Mouse (Mus musculus) hindbrain, embryonic 16.5 days (tissue): ENCODE results near the gene Pdzd2. TPM values are rescaled to one million over a fixed set of nuclear protein-coding genes. Genes with fewer than 3 reads are reported as not detected.

Experiments used
- ATAC-seq: fragments of 200-750 bp; cut with Nextera tagmentation; 2 replicates; pipeline ENCODE4 v1.8.0; 2017; ENCODE audit warnings: moderate TSS enrichment, moderate library complexity
- H3K27ac ChIP-seq: fragments of 300-500 bp; sonication (generic); 2 replicates; pipeline ENCODE4 v1.5.1; 2014; ENCODE audit warnings: low read depth, mild to moderate bottlenecking, control low read depth, low read length, moderate library complexity
- H3K27me3 ChIP-seq: fragments of 300-500 bp; sonication (generic); replicated peaks from 2 replicates; pipeline ENCODE4 v1.6.1; 2014; ENCODE audit warnings: low read length; ENCODE audit not compliant: control insufficient read depth, insufficient read depth
- H3K36me3 ChIP-seq: fragments of 300-500 bp; sonication (generic); 2 replicates; pipeline ENCODE4 v1.6.1; 2014; ENCODE audit warnings: mild to moderate bottlenecking, low read length, moderate library complexity, mixed read lengths; ENCODE audit not compliant: control insufficient read depth, insufficient read depth
- H3K4me1 ChIP-seq: fragments of 300-500 bp; sonication (generic); 2 replicates; pipeline ENCODE4 v1.6.1; 2014; ENCODE audit warnings: low read depth, low read length; ENCODE audit not compliant: control insufficient read depth, insufficient read depth
- H3K4me2 ChIP-seq: fragments of 300-500 bp; sonication (generic); 2 replicates; pipeline ENCODE4 v1.6.1; 2014; ENCODE audit warnings: mild to moderate bottlenecking, low read length, control low read depth, moderate library complexity
- H3K4me3 ChIP-seq: fragments of 300-500 bp; sonication (generic); 2 replicates; pipeline ENCODE4 v1.5.1; 2014; ENCODE audit warnings: mild to moderate bottlenecking, low read length, control low read depth, moderate library complexity
- H3K9ac ChIP-seq: fragments of 300-500 bp; sonication (generic); 2 replicates; pipeline ENCODE4 v1.6.1; 2014; ENCODE audit warnings: low read depth, mild to moderate bottlenecking, control low read depth, low read length, moderate library complexity
- H3K9me3 ChIP-seq: fragments of 300-500 bp; sonication (generic); 2 replicates; pipeline ENCODE4 v1.6.1; 2014; ENCODE audit warnings: mild to moderate bottlenecking, low read length, moderate library complexity; ENCODE audit not compliant: control insufficient read depth
- WGBS: fragments of 180-500 bp; shearing (Covaris S2); extraction: QIAGEN DNeasy Blood & Tissue Kit; methylation state at CpG from one replicate; pipeline ENCODE4 v1.1.7; 2014; 5-methylcytosine and 5-hydroxymethylcytosine counted together
- polyA plus RNA-seq: library from polyadenylated mRNA; unstranded; fragments of >200 nt; fragmentation: Nextera tagmentation; extraction: Ambion mirVana; gene quantifications from 2 replicates; pipeline ENCODE4 v1.2.1, GENCODE M21; 2015

Gene Pdzd2
- polyA plus RNA-seq, 1 experiment from 2014 or later: 19.5 TPM

- no peaks in the 10 kb centered on the region; the same call in 1 of the 2 replicates for H3K4me1 ChIP-seq
- H3K9me3 ChIP-seq: no peaks in the 10 kb centered on the region
- no peak overlapping the region for H3K4me3 ChIP-seq
- no peaks in the 10 kb centered on the region for H3K27me3 ChIP-seq
- no peaks in the 10 kb centered on the region for H3K36me3 ChIP-seq
- H3K4me2 ChIP-seq: no peak overlapping the region
- WGBS: 84% methylated on average over 7 of the region's 7 CpGs
- no peak for ATAC-seq
- no peak overlapping the region for H3K9ac ChIP-seq
- H3K27ac ChIP-seq: no peak overlapping the region
Observed at GRCm38 (mm10) chr15:12640755-12641154, 99.0 kb downstream of the Pdzd2 start.

GRCm38 (mm10) chr15:12639776-12640175 lies 99.9 kb downstream of the Pdzd2 start:
- H3K27me3 ChIP-seq: no peaks in the 10 kb centered on the region
- no peaks in the 10 kb centered on the region for H3K36me3 ChIP-seq
- H3K9me3 ChIP-seq: no peaks in the 10 kb centered on the region
- ATAC-seq: no peak
- no peak overlapping the region for H3K4me2 ChIP-seq
- H3K27ac ChIP-seq: no peak overlapping the region
- 91% methylated on average over 3 of the region's 3 CpGs for WGBS
- no peak overlapping the region for H3K9ac ChIP-seq
- no peak overlapping the region for H3K4me3 ChIP-seq
- no peaks in the 10 kb centered on the region; the same call in 1 of the 2 replicates for H3K4me1 ChIP-seq

GRCm38 (mm10) chr15:12639181-12639580 lies 100.5 kb downstream of the Pdzd2 start:
- no peaks in the 10 kb centered on the region for H3K9me3 ChIP-seq
- H3K27me3 ChIP-seq: no peaks in the 10 kb centered on the region
- H3K27ac ChIP-seq: no peak overlapping the region
- H3K4me3 ChIP-seq: no peak overlapping the region
- no peak overlapping the region for H3K4me2 ChIP-seq
- H3K9ac ChIP-seq: no peak overlapping the region
- no peak for ATAC-seq
- H3K36me3 ChIP-seq: no peaks in the 10 kb centered on the region
- WGBS: 88% methylated on average over 8 of the region's 8 CpGs
- H3K4me1 ChIP-seq: no peaks in the 10 kb centered on the region; the same call in 1 of the 2 replicates

- no peaks in the 10 kb centered on the region; the same call in 1 of the 2 replicates for H3K4me1 ChIP-seq
- 87% methylated on average over 14 of the region's 14 CpGs for WGBS
- no peak for ATAC-seq
Observed at GRCm38 (mm10) chr15:12638370-12639030, 101.2 kb downstream of the Pdzd2 start.

GRCm38 (mm10) chr15:12637511-12637910 lies 102.2 kb downstream of the Pdzd2 start:
- H3K27ac ChIP-seq: no peak overlapping the region
- WGBS: 93% methylated on average over 8 of the region's 8 CpGs
- no peak overlapping the region for H3K9ac ChIP-seq
- no peaks in the 10 kb centered on the region; the same call in 1 of the 2 replicates for H3K4me1 ChIP-seq
- no peaks in the 10 kb centered on the region for H3K36me3 ChIP-seq
- no peaks in the 10 kb centered on the region for H3K9me3 ChIP-seq
- H3K4me2 ChIP-seq: no peak overlapping the region
- no peak for ATAC-seq
- no peaks in the 10 kb centered on the region for H3K27me3 ChIP-seq
- no peak overlapping the region for H3K4me3 ChIP-seq

More at GRCm38 (mm10) chr15:12638370-12639030, 101.2 kb downstream of the Pdzd2 start:
- H3K27ac ChIP-seq: no peak overlapping the region
- no peak overlapping the region for H3K4me3 ChIP-seq
- H3K9ac ChIP-seq: no peak overlapping the region
- H3K4me2 ChIP-seq: no peak overlapping the region
- H3K27me3 ChIP-seq: no peaks in the 10 kb centered on the region
- no peaks in the 10 kb centered on the region for H3K9me3 ChIP-seq
- H3K36me3 ChIP-seq: no peaks in the 10 kb centered on the region

- H3K4me3 ChIP-seq: no peak overlapping the region
- no peak overlapping the region for H3K4me2 ChIP-seq
- no peaks in the 10 kb centered on the region for H3K27me3 ChIP-seq
- H3K27ac ChIP-seq: no peak overlapping the region
- WGBS: 86% methylated on average over 5 of the region's 5 CpGs
- ATAC-seq: no peak
- H3K36me3 ChIP-seq: no peaks in the 10 kb centered on the region
- H3K9me3 ChIP-seq: no peaks in the 10 kb centered on the region
- H3K4me1 ChIP-seq: no peaks in the 10 kb centered on the region; the same call in 1 of the 2 replicates
- no peak overlapping the region for H3K9ac ChIP-seq
Observed at GRCm38 (mm10) chr15:12636386-12636785, 103.3 kb downstream of the Pdzd2 start.

GRCm38 (mm10) chr15:12634921-12635320 lies 104.8 kb downstream of the Pdzd2 start:
- 80% methylated on average over 8 of the region's 8 CpGs for WGBS
- H3K27ac ChIP-seq: no peak overlapping the region
- peak; percentile 60 for ATAC-seq

GRCm38 (mm10) chr15:12629164-12629563 lies 110.6 kb downstream of the Pdzd2 start:
- no peaks in the 10 kb centered on the region for H3K27me3 ChIP-seq
- 87% methylated on average over 7 of the region's 7 CpGs for WGBS
- no peak overlapping the region for H3K4me2 ChIP-seq
- H3K4me1 ChIP-seq: no peaks in the 10 kb centered on the region
- no peaks in the 10 kb centered on the region for H3K9me3 ChIP-seq
- H3K9ac ChIP-seq: no peak overlapping the region
- no peak overlapping the region for H3K4me3 ChIP-seq
- H3K36me3 ChIP-seq: no peaks in the 10 kb centered on the region
- no peak overlapping the region for H3K27ac ChIP-seq
- no peak for ATAC-seq

More at GRCm38 (mm10) chr15:12634921-12635320, 104.8 kb downstream of the Pdzd2 start:
- Histone ChIP-seq H3K4me1 (no peaks in the 10 kb centered on the region; the same call in 1 of the 2 replicates), H3K4me3 (no peak overlapping the region), H3K9me3 (no peaks in the 10 kb centered on the region), H3K27me3 (no peaks in the 10 kb centered on the region), H3K36me3 (no peaks in the 10 kb centered on the region), H3K9ac (no peak overlapping the region), H3K4me2 (no peak overlapping the region)

- H3K27me3 ChIP-seq: no peaks in the 10 kb centered on the region
- no peak for ATAC-seq
- H3K4me1 ChIP-seq: no peaks in the 10 kb centered on the region
- no peak overlapping the region for H3K9ac ChIP-seq
- H3K36me3 ChIP-seq: no peaks in the 10 kb centered on the region
- H3K4me2 ChIP-seq: no peak overlapping the region
- 93% methylated on average over 7 of the region's 7 CpGs for WGBS
- H3K4me3 ChIP-seq: no peak overlapping the region
- no peak overlapping the region for H3K27ac ChIP-seq
- no peaks in the 10 kb centered on the region for H3K9me3 ChIP-seq
Observed at GRCm38 (mm10) chr15:12628451-12628850, 111.3 kb downstream of the Pdzd2 start.
